Mouse (Mus musculus): ENCODE data around the gene Itga8. TPM values are rescaled to one million over a fixed set of nuclear protein-coding genes. Genes with fewer than 3 reads are reported as not detected.

Itga8 gene
- total RNA-seq, 4 experiments from 2014 or later = 0.63 to 2.1 (median 1.4) TPM

DNA sequence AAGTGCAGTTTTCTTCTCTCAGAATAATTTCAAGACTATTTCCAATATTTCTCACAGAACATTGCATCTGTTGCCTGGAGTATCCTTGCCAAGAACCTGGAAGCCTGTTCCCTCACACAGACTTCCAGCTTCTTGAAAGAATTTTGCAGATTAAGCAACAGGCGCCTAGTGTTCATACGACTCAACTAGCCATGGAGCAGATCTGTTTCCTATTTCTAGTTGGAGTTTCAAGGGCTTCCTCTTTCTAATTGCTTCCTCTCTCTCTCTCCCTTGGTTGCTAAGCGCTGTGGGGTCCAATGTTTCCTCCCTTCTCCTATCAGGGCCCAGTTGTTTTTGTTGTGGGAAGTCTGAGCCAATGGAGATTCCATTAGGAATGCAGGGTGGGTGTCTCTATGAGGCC, 7.7 kb downstream of the Itga8 start:
- no peak for DNase-seq (ENCODE audit: low spot score in 2 of 2)

DNA sequence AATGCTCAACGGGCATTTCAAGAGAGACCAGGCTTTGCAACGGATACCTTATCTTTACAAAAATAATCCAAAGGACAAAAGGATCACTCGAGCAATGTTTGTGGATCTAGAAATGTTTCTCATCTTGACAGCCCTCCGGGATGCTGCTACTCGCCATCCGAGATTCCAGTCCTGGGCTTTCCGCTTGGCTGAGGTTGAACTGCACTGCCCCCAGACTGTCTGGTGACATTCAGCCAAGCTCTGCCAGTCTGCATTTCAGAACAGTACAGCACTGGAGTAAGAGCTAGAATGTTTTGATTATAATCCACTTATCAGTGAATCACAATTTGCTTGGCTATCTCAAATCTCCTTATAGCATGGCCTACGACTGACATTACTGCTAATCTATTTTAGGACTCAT, 8.3 kb downstream of the Itga8 start:
- no peak for DNase-seq (ENCODE audit: low spot score in 2 of 2)

DNA sequence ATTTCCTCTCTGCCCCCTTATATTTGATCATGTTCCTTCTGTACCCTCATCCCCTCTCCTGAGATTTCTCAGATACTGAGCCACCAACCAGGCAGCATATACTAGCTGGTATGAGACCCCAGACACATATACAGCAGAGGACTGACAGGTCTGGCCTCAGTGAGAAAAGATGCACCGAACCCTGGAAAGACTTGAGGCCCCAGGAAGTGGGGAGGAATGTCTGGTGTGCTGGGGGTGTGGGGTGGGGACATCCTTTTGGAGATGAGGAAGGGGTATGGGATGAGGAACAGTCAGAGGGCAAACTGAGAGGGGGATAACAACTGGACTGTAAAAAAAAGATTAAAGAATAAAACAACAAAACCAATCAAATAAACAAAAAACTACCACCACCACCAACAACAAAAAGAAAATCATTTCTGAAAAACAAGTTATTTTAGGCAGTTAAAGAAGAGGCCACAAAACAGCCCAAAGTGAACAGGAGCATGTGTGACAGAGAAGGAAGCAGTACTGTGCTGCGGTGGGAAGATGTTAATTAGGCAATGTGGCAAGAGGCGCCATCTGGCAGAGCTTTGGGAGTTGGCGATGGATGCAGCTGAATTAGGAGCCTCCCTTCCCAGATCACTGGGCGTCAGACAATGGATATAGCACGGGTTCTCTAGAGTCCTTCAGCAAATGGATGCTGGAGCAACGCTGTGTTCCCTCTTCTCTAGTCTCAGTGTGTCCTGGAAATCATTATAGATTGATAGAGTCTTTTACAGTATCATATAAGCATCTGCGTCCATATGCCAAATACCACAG, 9.5 kb downstream of the Itga8 start:
- no peak for DNase-seq (ENCODE audit: low spot score in 2 of 2)

DNA sequence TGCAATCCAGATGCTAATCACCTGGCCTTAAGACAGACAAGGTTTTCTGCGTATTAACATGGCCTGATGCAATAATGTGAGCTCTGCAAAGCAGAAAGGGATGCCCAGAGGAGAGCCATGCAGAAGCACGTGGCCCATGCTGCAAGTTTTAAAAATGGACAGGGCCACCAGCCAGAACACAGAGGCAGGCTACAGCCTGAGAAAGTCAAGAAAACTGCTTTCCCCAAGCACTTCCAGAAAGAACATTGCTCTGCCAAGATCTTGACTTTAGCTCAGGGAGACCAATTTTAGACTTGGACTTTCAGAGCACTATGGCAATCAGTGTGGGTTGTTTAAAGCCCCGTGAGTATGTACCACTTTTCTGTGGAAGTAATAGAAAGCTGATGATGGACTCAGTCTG, 11.5 kb downstream of the Itga8 start:
- peak in 1 of 2 experiments; percentile 6 for DNase-seq (ENCODE audit: low spot score in 2 of 2)

DNA sequence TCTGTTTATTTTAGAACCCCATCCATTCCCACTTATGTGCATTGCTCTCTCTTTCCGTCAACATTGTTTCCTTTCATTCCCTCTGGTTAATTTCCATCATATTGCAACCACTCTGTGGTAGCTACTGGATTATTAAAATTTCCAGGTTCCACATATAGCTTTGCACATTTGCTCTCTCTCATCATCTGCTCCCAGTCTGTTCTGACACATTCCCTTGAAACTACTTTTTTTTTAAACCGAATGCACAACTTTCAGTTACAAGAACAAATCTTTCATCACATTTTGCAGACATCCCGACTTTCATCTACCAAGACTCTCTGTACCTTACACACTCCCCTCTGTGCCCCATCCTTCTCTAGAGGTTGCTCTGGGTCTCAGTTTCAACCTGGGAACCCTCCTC, 13.9 kb downstream of the Itga8 start:
- no peak for DNase-seq (ENCODE audit: low spot score in 2 of 2)

DNA sequence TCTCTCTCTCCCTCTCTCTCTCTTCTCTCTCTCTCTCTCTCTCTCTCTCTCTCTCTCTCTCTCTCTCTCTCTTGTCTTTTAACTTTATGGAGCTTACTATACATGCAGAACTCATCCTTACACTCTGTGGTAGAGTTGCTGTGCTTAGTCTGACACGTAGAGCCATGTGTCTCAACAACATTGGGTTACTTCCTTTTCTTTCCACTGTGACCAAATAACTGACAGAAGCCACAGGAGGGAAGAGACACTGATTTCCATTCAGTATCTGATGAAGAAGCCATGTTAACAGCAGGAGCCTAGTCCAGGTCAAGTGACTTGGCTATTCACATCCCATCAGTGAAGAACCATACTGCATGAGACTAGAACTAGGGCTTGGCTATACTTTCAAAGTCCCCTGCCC, 21.1 kb downstream of the Itga8 start:
- no peak for DNase-seq (ENCODE audit: low spot score in 2 of 2)

DNA sequence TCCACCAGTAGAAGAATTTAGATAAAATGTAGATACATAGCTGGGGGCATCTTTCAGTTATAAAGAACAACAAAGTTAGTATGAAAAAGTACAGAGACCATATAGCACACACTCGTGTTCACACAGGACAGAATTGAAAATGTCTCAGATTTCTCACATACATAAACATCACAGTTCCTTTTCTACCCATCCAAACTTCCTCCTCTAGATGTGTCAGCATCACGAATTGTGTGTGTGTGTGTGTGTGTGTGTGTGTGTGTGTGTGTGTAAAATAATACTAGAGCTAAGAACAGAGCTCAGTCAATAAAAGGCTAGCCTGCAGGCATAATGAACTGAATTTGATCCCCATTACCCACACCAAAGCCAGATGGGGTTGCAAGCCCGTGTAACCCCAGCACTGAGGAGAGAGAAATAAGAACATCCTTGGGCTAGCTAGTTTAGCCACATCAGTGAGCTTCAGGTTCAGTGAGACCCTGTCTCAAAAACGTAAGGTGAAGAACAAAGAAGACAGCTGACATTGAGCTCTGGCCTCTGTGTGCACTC, 22.6 kb downstream of the Itga8 start:
- no peak for DNase-seq (ENCODE audit: low spot score in 2 of 2)

DNA sequence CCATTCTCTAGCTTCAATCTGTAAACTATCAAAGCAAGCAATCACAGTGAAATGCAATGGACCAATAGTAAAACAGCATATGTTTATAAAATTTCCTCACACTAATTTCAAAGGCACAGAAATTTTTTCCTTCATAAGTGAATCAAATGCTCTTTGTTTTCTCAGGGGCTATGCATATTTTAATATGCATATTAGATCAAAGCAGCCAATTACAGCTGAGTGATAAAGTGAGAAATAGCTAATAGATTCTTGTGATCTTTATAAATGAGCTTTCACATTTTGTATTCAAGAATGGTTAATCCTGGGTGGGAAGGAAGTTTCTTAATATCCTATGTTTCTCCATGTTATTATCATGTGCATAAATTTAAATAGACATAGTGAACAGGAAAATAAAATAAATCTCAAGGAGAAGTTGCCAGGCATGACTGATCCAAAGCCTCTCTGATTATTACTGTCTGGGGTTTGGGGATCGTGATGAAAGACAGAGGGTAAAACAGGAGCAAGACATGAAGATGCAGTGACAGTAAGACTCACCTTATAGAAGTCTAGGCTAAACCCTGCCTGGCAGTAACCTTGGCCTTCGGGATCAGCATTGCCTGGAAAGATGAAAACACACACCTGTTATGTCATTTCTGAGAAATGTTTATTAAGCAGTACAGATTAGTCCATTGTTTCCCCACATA, 44.9 kb downstream of the Itga8 start:
- DNase-seq (ENCODE audit: low spot score in 2 of 2) = no peak

DNA sequence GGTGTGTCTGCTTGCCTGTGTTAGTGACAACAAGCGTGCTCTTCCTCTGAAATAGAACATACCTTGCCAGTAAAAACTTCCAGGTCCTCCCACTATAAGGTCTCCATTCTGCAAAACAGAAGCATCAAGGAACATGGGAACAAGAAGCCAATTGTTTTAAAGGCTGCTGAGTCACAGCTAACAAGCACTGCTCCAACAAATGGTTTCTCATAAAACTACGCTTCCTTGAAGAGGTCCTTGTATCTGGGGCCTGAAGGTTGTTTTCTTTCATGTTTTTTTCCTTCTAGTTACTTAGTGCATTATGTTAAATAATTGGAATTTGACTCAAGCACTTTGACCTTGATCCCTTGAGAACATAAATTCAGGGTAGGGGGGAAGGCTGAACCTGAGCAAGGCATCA, 45.8 kb downstream of the Itga8 start:
- DNase-seq (ENCODE audit: low spot score in 2 of 2) = no peak

DNA sequence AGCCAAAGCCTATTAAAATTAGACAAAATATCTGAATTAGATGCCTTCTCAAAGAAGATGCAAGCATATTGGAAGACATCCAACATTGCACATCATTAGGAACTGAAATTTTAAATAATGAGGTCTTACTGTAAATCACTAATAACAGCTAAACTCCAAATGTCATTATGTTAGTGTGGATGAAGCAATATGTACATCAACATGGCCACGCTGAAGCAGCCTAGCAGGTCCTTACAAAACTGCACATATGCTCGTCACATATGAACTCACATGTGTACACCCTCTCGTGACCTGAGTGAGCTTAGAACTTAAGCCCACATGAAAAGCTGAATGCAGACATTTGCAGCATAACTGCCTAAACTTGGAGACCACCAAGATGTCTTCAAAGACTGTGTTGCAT, 66.4 kb downstream of the Itga8 start:
- DNase-seq (ENCODE audit: low spot score in 2 of 2) = no peak

DNA sequence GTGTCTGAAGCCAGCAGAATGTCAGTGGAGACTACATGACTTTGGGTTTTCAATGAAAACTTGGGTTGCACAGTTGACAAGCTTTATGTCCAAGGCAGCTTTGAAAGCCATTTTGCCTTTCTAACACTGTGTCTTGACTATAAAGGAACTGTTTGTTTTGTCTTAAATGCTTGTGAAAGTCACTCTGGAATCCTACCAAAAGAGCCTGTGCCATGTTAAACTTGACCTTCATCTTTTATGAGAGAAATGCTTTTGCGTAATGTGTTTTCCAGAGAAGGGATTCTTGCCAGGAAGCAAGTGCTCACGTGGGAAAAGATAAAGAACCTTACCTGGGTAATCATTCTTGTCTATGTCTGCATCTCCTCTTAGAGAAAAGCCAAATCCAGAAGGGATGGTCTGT, 72.0 kb downstream of the Itga8 start:
- DNase-seq (ENCODE audit: low spot score in 2 of 2) = no peak

DNA sequence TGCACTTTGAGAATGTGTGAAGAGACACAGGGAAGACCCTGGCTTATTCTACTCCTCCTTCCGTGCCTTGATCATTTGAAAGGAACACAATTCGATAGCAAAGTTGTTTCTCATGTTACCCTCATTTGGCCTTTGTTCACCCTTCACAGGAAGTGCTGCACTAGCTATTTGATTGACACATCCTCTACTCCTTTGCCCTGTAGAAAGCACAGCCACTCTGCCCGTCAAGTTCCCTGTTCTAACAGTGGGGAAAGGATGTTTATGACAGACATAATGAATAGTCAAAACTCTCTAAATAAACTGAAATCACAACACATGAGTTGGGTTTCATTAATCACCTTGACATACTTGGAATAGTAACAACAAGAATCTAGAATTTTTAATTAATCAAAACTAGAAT, 73.4 kb downstream of the Itga8 start:
- DNase-seq (ENCODE audit: low spot score in 2 of 2) = no peak

DNA sequence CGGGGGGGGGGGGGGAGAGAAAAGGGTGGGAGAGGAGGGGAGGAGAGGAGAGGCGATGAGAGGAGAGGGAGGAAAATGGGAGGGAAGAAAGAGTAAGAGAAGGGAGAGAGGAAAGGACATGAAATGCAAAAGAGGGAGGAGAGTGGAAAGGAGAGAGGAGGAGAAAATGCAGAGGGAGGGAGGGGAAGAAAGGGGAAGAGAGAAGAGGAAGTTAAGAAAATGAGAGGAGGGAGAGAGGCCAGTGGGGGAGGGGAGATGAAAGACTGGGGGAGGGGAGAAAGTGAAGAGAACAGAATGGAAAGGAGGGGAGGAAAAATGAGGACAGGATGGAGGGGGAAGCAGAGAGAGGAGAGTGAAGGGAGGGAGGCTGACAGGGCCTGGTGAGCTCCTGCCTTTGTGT, 74.5 kb downstream of the Itga8 start:
- DNase-seq (ENCODE audit: low spot score in 2 of 2) = no peak

DNA sequence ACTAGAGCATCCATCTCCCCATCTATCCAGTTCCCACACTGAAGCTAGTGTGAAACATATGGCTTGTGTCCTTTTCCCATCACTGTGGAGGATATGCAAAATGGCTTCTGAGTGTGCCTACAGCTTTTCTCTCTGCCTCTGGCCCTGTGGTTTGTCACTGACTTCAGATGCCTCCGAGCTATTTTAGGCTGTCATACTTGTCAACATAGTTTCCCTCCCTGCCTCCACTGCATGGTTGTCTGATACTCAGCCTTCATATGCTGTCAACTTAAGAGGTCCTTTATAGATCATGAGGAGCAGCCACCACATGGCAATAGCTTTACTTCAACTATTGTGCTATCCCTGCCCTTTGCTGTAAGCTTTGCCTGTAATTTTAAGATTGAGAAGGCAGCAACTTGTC, 75.4 kb downstream of the Itga8 start:
- DNase-seq (ENCODE audit: low spot score in 2 of 2) = no peak

DNA sequence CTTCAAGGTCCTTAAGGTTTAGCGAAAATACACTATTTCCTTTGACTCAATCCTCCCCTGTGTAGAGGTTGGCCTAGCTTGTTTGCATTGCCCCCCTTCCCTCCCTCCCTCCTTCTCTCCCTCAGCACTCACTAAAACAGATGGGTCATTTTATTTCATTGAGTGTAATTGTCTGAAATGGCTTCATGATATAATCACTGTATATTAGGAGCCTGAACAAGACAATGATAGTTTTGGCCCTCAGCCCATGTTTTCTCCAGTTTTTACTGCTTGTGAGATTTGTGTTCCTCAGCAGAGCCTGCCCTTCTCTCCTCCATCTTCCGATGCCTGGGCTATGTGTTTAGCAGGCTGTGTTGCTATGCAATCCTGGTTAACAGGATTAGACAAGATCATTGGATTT, 80.1 kb downstream of the Itga8 start:
- DNase-seq (ENCODE audit: low spot score in 2 of 2) = no peak

DNA sequence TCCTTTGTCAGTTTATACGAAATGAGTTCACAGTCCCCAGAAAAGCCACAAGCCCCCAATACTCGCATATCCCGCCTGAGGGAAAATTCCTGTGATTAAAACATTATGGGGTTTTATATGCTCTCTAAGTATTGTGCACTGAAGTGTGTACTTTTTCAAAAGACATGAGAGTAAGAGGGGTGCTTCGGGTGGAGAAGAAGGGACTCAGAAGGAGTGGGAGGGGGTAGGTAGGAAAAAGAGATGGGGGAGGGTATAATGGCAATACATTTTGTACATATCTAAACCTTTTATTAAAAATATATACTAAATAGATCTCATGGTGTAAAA, 88.3 kb downstream of the Itga8 start:
- no peak for DNase-seq (ENCODE audit: low spot score in 2 of 2)

DNA sequence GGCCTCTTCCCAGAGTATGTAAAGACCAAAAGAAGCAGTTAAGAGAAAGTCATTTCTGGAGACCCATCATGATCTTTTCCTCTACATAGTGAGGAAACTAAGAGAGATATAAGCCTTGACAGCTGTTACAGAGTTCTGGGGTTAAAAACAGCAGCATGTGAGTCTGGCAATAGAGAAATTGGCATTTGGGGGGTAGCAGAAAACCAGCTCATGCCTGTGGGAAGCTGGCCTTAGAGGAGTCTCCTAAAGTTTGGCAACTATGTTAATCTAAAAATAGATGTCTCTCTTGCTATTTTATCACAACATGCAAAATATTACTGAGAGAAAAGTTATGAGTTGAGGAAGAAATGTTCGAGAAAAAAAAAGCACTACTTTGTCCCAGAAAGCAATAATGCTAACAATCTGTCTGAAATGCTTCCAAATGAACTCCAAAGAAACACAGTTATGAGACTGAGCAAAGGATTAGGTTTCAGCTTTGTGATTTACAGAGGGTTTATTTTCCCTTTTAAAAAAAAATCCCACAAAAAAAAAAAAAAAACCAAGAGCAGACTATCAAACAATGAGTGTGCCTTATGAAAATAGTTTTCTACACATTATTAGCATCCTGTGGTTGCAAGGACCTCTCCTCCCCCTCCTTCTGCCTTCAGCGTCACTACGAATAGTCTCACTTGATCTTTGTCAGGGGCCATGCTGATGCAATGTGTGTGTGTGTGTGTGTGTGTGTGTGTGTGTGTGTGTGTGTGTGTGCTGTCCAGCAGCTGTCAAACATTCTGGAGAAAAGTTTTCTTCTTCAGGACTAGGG, 88.9 kb downstream of the Itga8 start:
- DNase-seq (ENCODE audit: low spot score in 2 of 2) = no peak

DNA sequence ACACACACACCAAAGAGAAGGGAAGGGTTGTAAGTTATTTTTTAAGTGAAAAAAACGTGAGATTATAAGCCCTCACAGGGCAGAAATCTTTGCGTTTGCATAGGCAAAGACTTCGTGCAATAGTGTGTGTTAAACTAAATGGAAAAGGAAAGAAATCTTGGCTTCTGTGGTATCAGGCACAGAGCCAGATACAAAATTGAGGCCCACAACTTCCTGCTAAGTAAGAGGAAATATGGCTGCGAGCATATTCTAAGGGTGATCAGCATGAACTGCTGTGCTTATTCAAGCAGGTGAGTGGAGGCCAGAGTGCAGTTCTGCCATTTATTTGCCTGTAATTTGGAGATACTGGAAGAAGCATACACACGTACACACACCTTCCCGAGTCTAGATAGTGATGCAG, 93.6 kb downstream of the Itga8 start:
- no peak for DNase-seq (ENCODE audit: low spot score in 2 of 2)

DNA sequence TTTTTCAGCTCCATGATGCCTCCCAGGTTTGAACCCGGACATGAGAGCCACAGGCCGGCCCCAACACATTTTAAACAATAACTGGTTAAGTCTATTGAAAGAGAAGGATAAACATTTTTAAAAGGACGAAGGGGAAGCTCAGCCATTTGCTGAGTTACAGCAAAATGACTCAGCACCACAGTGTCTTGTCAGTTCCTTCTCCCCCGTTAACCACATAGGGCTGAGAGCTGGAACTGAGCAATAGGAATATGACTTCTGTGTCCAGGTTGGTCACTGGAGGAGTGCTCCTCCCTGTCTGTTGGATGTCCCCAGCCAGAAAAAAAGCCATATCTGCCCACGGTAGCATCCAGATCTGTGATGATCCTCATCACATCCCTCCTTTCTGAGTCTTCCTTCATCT, 95.4 kb downstream of the Itga8 start:
- no peak for DNase-seq (ENCODE audit: low spot score in 2 of 2)

DNA sequence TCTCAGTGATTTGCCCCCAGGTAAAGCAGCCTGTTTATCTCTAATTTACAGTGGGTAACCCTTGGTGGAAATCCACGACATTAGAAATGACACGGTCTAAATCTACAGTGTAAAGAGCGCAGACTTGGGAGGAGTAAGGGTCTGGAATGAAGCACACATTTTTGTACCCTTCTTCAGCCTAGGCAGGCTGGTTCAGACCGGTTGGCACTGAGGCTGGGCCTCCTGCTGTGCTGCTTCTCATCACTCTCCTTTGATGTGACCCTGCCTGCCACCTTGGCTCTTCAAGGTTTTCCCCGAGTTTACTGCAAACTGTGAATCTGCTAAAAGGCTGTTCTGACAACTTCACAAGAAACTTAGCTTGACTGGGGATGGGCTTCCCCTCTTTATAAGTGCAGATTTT, 95.8 kb downstream of the Itga8 start:
- no peak for DNase-seq (ENCODE audit: low spot score in 2 of 2)

DNA sequence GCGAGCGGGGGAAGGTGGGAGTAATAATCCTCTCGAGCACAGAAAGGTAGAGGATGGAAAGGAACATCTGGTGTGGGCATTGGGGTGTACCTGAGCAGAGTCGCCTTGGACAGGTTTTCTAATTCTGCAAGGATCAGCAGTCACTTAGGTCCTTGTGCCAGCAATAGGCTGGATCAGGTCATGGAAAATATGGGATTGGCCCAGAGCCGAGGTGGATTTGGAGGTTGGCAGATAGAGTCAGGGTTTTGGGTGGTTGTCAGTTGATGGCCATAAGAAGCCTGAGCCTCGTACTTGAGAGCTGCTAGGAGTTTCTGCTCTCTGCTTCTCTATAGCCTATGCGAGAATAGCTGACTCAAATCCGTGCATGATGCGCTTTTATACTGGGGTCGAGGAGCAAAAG, 98.5 kb downstream of the Itga8 start:
- no peak for DNase-seq (ENCODE audit: low spot score in 2 of 2)

DNA sequence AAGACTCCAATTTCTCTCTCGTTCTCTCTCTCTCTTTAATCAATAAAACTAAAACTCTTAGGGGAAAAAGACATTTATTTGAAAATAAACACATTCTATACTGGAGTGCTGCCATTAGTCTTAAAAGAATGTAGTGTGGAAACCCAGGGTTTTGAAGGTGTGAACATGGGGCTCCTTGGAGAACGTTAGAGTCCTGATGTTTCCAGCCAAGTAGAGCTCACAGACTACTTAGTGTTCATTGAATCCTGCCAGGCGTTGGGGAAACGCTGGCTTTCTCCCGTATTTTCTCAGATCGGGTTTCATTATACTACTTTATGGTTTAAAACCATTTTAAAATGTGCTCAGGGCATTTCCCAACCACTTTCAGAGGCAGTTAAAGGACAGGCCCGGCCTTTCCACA, 103.0 kb downstream of the Itga8 start:
- DNase-seq (ENCODE audit: low spot score in 2 of 2) = no peak

Measured in gastrocnemius, adult 8-10 months (tissue).